Mouse (Mus musculus) kidney, adult 2 months (tissue): ENCODE results near the gene H2-T24. TPM values are rescaled to one million over a fixed set of nuclear protein-coding genes. Genes with fewer than 3 reads are reported as not detected.
"Not testable (repeated sequence)": the region's sequence is repeated elsewhere in the genome, so short reads cannot be mapped to it uniquely, and the experiment has no call there.

Experiments used
- DNase-seq: peaks from one replicate; pipeline ENCODE4 v3.0.0; 2021
- H3K27ac ChIP-seq: fragments of 200-500 bp; 2 replicates; pipeline ENCODE4 v1.5.1; 2012; ENCODE audit warnings: low read depth, low read length, control low read depth, inconsistent platforms; ENCODE audit not compliant: insufficient read depth
- H3K27me3 ChIP-seq: fragments of 200-500 bp; replicated peaks from 2 replicates; pipeline ENCODE4 v1.6.1; 2012; ENCODE audit warnings: mild to moderate bottlenecking, moderate library complexity, low read length, inconsistent platforms; ENCODE audit not compliant: control insufficient read depth, insufficient read depth
- H3K36me3 ChIP-seq: fragments of 200-500 bp; 2 replicates; pipeline ENCODE4 v1.6.1; 2012; ENCODE audit warnings: mild to moderate bottlenecking, moderate library complexity, low read length, inconsistent platforms; ENCODE audit not compliant: control insufficient read depth, insufficient read depth
- H3K4me1 ChIP-seq: fragments of 200-500 bp; 2 replicates; pipeline ENCODE4 v1.6.1; 2011; ENCODE audit warnings: low read length; ENCODE audit not compliant: control insufficient read depth, insufficient read depth
- H3K4me3 ChIP-seq: fragments of 200-500 bp; 2 replicates; pipeline ENCODE4 v1.5.1; 2011; ENCODE audit warnings: mild to moderate bottlenecking, low read depth, low read length, control low read depth; ENCODE audit not compliant: insufficient read depth
- CTCF ChIP-seq: fragments of 200-500 bp; conservative IDR thresholded peaks from 2 replicates; pipeline ENCODE4 v1.5.1; 2011; ENCODE audit warnings: low read depth, mild to moderate bottlenecking, control low read depth, low read length, moderate library complexity, mixed read lengths; ENCODE audit not compliant: insufficient read depth, insufficient read length
- POLR2A ChIP-seq: fragments of 200-500 bp; IDR thresholded peaks from one replicate; pipeline ENCODE4 v1.6.1; 2011; ENCODE audit warnings: low read depth, low read length, control low read depth
- WGBS: fragments of 180-500 bp; shearing (Covaris S2); methylation state at CpG from one replicate; pipeline ENCODE4 v1.1.7; 2018; 5-methylcytosine and 5-hydroxymethylcytosine counted together
- polyA plus RNA-seq: library from polyadenylated mRNA; depleted of rRNA; stranded (reverse); fragments of >200 nt; gene quantifications from 2 replicates; pipeline ENCODE4 v1.2.3, GENCODE M21; 2012; rRNA removed

The H2-T24 gene
- 3.5 and 5.4 TPM in 2 replicates for polyA plus RNA-seq

GRCm38 (mm10) chr17:36020191-36021073 lies at the start of gene H2-T24:
TSS of gene H2-T24 (minus strand) at chr17:36020560.
- Histone ChIP-seq H3K36me3 (no peaks in the 10 kb centered on the region), H3K27me3 (no peaks in the 10 kb centered on the region), H3K4me1 (no peaks in the 10 kb centered on the region; the same call in 1 of the 2 replicates), H3K27ac (peak within 1 kb of the TSS; percentile 87), H3K4me3 (peak within 1 kb of the TSS; percentile 53)
- TF ChIP-seq POLR2A (no peak), CTCF (peak; percentile 25; the same call in 1 of the 2 replicates)
- peak; percentile 93 for DNase-seq
- WGBS: 25% methylated on average over 15 of the region's 15 CpGs

DNA sequence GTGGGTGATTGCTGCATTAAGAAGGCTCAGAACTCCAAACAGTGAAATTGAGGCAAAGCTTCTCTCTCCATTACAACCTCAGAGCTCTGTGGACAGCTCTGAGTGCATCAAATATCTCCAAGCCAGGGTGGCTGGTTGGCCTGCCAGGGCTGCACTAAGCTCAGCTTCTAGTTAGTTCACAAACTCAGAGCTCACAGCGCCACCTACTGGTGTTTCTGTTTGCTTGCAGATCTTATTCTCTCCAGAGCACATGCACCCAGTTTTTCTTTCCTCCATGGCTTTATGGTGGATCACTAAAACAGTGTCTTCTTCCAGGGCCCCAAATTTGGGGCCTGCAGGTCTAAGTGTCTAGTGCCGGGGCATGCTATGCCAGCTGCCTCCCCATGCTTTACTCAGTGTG lies 40.5 kb upstream of the H2-T24 start:
- DNase-seq: peak; percentile 91
- 14% methylated on average over 2 of the region's 2 CpGs for WGBS
- Histone ChIP-seq H3K27me3 (no peaks in the 10 kb centered on the region), H3K27ac (no peak overlapping the region), H3K4me3 (no peak overlapping the region), H3K36me3 (no peaks in the 10 kb centered on the region), H3K4me1 (peaks cover 6% of the 10 kb centered on the region; the same call in 1 of the 2 replicates)
- TF ChIP-seq CTCF (peak; percentile 76), POLR2A (no peak)

GRCm38 (mm10) chr17:36058362-36058761 lies 38.0 kb upstream of the H2-T24 start, which contains the start of gene Gm11127:
TSS of gene Gm11127 (minus strand) at chr17:36058371.
- H3K4me3 ChIP-seq: not testable (repeated sequence)

GRCm38 (mm10) chr17:36057927-36058326 lies 37.6 kb upstream of the H2-T24 start:
- H3K27ac ChIP-seq: peak overlapping the region; percentile 28
- not testable (repeated sequence) for H3K36me3 ChIP-seq, H3K4me3 ChIP-seq, H3K4me1 ChIP-seq, DNase-seq, H3K27me3 ChIP-seq
- WGBS: 93% methylated on average over 24 of the region's 25 CpGs

More at GRCm38 (mm10) chr17:36058362-36058761, 38.0 kb upstream of the H2-T24 start, which contains the start of gene Gm11127:
- WGBS: 32% methylated on average over 1 of the region's 1 CpGs
- H3K27ac ChIP-seq: peak within 1 kb of the TSS; percentile 56
- not testable (repeated sequence) for H3K27me3 ChIP-seq, H3K4me1 ChIP-seq, H3K36me3 ChIP-seq
- DNase-seq: peak; percentile 70

GRCm38 (mm10) chr17:36043286-36043685 lies 22.9 kb upstream of the H2-T24 start:
- DNase-seq: peak; percentile 62
- Histone ChIP-seq H3K4me3 (peak overlapping the region; percentile 68), H3K4me1 (peaks cover 5% of the 10 kb centered on the region; the same call in 1 of the 2 replicates), H3K27ac (peak overlapping the region; percentile 92), H3K36me3 (no peaks in the 10 kb centered on the region), H3K27me3 (no peaks in the 10 kb centered on the region)
- WGBS: 55% methylated on average over 3 of the region's 3 CpGs
- TF ChIP-seq POLR2A: no peak
- TF ChIP-seq CTCF: no peak

DNA sequence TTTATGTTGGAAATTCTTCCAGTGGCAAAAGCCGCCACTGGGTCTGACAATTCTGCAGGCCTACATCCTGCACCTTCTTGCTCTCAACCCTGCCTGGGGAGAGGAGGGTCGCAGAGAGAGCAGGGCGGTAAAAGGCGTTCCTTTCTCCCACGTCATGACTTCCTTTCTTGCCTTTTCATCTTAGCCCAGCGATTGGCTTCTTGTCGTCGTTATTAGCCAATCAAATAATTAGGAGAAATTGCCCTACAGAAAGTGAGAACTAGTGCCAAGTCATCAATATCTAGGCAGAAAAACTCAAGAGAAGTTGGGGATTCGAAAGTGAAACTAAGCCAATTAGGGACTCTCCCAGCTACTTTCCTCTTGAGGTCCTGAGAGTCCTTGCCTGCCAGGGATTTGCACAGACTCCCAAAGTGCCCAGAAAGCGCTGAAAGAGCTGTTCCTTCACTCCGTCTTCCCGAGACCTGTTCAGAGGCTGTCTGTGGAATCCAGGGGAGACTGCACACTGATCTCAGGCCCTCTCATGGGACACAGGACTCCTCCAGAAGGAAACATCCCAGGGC lies 22.3 kb upstream of the H2-T24 start, which contains the start of the genes H2-T22 and Gm6034:
Gene H2-T22 (minus strand): TSS at position 138 of the 560 bp plus-strand sequence.
Gene Gm6034 (plus strand): TSS at position 352 of the 560 bp plus-strand sequence.
- 1% methylated on average over 12 of the region's 12 CpGs for WGBS
- TF ChIP-seq POLR2A: peak; percentile 58
- not testable (repeated sequence) for H3K27me3 ChIP-seq, H3K4me1 ChIP-seq, H3K36me3 ChIP-seq
- peak; percentile 97 for DNase-seq
- Histone ChIP-seq H3K4me3 (peak within 1 kb of the TSS; percentile 68), H3K27ac (peak within 1 kb of the TSS; percentile 92)

- not testable (repeated sequence) for H3K27me3 ChIP-seq, H3K36me3 ChIP-seq, H3K4me1 ChIP-seq, DNase-seq
- H3K4me3 ChIP-seq: peak overlapping the region; percentile 62
- 2% methylated on average over 19 of the region's 19 CpGs for WGBS
- H3K27ac ChIP-seq: peak overlapping the region; percentile 32; the same call in 1 of the 2 replicates
Observed at GRCm38 (mm10) chr17:36042055-36042454, 21.7 kb upstream of the H2-T24 start.

DNA sequence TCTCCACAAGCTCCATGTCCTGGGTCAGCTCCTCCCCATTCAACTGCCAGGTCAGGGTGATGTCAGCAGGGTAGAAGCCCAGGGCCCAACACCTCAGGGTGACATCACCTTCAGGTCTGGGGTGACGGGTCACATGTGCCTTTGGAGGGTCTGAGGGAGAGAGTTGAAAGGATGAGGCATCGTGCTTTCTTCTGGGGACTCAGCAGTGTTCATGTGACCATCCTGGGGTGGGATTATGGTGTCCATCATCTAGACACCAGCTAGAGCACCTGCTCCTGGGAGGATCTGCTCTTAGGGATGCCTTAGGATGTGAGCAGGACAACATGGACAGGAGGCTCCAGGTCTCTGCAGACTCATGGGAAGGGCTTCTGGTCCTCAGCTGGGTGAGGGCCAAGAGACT lies 20.2 kb upstream of the H2-T24 start:
- H3K36me3 ChIP-seq, H3K4me3 ChIP-seq, H3K4me1 ChIP-seq, DNase-seq, H3K27ac ChIP-seq, H3K27me3 ChIP-seq: not testable (repeated sequence)
- 97% methylated on average over 2 of the region's 2 CpGs for WGBS

GRCm38 (mm10) chr17:36036126-36036525 lies 15.8 kb upstream of the H2-T24 start:
- not testable (repeated sequence) for H3K27ac ChIP-seq, H3K36me3 ChIP-seq, DNase-seq, H3K27me3 ChIP-seq, H3K4me3 ChIP-seq, H3K4me1 ChIP-seq
- 85% methylated on average over 13 of the region's 13 CpGs for WGBS
